Mouse (Mus musculus): ENCODE data around the gene Otud7b.

GRCm38 (mm10) chr3:96194966-96195365 is 90.6 kb downstream of the Otud7b start:
- TF ChIP-seq CTCF (IDR thresholded peaks at IDR 0.05; ENCODE audit: extremely low read depth, insufficient read depth, low read length): no peak
- no peak for TF ChIP-seq POLR2A (IDR thresholded peaks at IDR 0.05; ENCODE audit: extremely low read depth, insufficient read depth, low read length)
